Mouse (Mus musculus): ENCODE measurements around the gene Ptprcap. TPM values are rescaled to one million over a fixed set of nuclear protein-coding genes. Genes with fewer than 3 reads are reported as not detected.
"Not testable (repeated sequence)": the region's sequence is repeated elsewhere in the genome, so short reads cannot be mapped to it uniquely, and the experiment has no call there.

The Ptprcap gene
- total and polyA plus RNA-seq, 2 experiments = 1.7 to 8.2 TPM

DNA sequence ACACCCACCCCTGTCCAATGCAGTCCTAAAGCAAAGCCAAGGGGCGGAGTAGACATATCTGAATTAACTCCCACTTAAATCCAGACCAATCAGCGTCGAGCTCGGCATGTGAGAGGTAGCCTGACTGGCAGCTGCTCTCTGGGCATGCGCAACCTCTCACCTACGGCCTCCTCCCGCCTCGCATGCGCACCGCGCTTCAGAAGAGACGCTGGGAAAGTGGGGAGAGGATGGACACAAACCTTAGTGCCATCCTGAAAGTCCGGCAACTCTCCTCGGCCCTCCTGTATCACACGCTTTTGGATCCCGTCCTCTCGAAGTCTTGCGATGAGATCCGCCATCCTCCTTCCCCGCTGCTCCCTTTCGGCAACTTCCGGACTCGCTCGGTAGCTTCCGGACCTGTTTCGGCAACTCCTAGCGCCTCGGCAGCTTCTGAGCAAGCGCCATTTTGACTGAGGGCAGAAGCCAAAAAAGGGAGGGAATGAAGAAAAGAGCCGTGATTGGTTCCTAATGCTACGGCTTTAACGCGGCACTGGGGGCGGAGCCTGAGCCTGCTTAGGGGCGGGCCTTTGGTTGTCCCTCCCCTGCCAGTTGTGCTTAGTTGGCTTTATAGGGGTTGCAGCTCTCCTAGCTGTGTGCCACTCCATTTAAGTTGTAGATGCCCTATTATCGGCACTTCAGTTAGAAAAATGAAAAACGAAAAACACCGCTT lies 32.2 kb upstream of the Ptprcap start:
- peak; percentile 95 for DNase-seq (ENCODE audit: extremely low read depth, low read depth, low spot score)
- WGBS = 2% methylated on average over 38 of the region's 38 CpGs
- Histone ChIP-seq H3K4me3 (ENCODE audit: insufficient read depth, low read depth, low read length) (peak overlapping the region; percentile 51), H3K36me3 (ENCODE audit: control insufficient read depth, insufficient read depth, low read length) (no peaks in the 10 kb centered on the region; the same call in 1 of the 2 replicates), H3K9ac (ENCODE audit: low read depth, low read length) (peak overlapping the region; percentile 50), H3K27ac (replicated peaks; ENCODE audit: insufficient read depth, low read depth, low read length) (peak overlapping the region; percentile 66), H3K79me2 (ENCODE audit: control insufficient read depth, insufficient read depth, low read length) (peaks cover 4% of the 10 kb centered on the region; the same call in 1 of the 2 replicates), H3K27me3 (ENCODE audit: control insufficient read depth, insufficient read depth, low read length) (no peaks in the 10 kb centered on the region), H3K4me1 (ENCODE audit: control insufficient read depth, insufficient read depth, low read length) (peaks cover 6% of the 10 kb centered on the region; the same call in 1 of the 2 replicates)
- TF ChIP-seq POLR2A (IDR thresholded peaks at IDR 0.05; ENCODE audit: extremely low read depth, insufficient read depth, low read length) = 0 out of 2 replicates have a peak, but pooled peaks have one; percentile 48
- no peak for TF ChIP-seq CTCF (IDR thresholded peaks at IDR 0.05; ENCODE audit: low read depth, low read length)

- not testable (repeated sequence) for H3K4me1 ChIP-seq (ENCODE audit: control insufficient read depth, insufficient read depth, low read length); DNase-seq (ENCODE audit: extremely low read depth, low read depth, low spot score); H3K4me3 ChIP-seq (ENCODE audit: insufficient read depth, low read depth, low read length); H3K9ac ChIP-seq (ENCODE audit: low read depth, low read length); H3K79me2 ChIP-seq (ENCODE audit: control insufficient read depth, insufficient read depth, low read length); H3K27me3 ChIP-seq (ENCODE audit: control insufficient read depth, insufficient read depth, low read length); H3K36me3 ChIP-seq (ENCODE audit: control insufficient read depth, insufficient read depth, low read length)
- WGBS = 62% methylated on average over 6 of the region's 6 CpGs
- H3K27ac ChIP-seq (replicated peaks; ENCODE audit: insufficient read depth, low read depth, low read length) = peak overlapping the region; percentile 7; the same call in 1 of the 2 replicates
These were observed 31.5 kb upstream of the Ptprcap start for GRCm38 (mm10) chr19:4121896-4122295.

- H3K27me3 ChIP-seq (ENCODE audit: control insufficient read depth, insufficient read depth, low read length) = no peaks in the 10 kb centered on the region
- 83% methylated on average over 7 of the region's 7 CpGs for WGBS
- peaks cover 10% of the 10 kb centered on the region for H3K4me1 ChIP-seq (ENCODE audit: control insufficient read depth, insufficient read depth, low read length)
- TF ChIP-seq POLR2A (IDR thresholded peaks at IDR 0.05; ENCODE audit: extremely low read depth, insufficient read depth, low read length) = no peak
- no peak for TF ChIP-seq CTCF (IDR thresholded peaks at IDR 0.05; ENCODE audit: low read depth, low read length)
- no peak overlapping the region for H3K27ac ChIP-seq (replicated peaks; ENCODE audit: insufficient read depth, low read depth, low read length)
- peaks cover 8% of the 10 kb centered on the region; the same call in 1 of the 2 replicates for H3K79me2 ChIP-seq (ENCODE audit: control insufficient read depth, insufficient read depth, low read length)
- H3K4me3 ChIP-seq (ENCODE audit: insufficient read depth, low read depth, low read length) = no peak overlapping the region
- no peaks in the 10 kb centered on the region; the same call in 1 of the 2 replicates for H3K36me3 ChIP-seq (ENCODE audit: control insufficient read depth, insufficient read depth, low read length)
- no peak for DNase-seq (ENCODE audit: extremely low read depth, low read depth, low spot score)
- no peak overlapping the region for H3K9ac ChIP-seq (ENCODE audit: low read depth, low read length)
These were observed 30.7 kb upstream of the Ptprcap start for GRCm38 (mm10) chr19:4122411-4123370.

DNA sequence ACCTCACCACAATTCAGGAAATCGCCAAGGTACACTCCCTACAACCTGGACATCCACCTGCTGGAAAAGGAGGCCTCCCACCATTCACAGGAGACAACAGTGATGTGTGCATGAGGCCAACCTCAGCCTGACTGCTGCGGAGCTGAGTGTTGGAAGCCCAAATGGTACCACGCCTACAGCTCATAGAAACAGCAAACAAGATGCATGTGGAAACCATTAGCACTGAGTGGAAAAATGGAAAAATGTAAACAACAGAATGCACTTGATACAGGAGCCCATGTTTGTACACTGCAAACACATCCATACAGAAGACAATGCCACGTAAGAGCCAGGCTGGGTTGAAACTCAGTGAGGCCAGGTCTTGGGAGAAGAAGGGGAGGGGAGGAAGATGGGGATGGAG lies 29.0 kb upstream of the Ptprcap start:
- Histone ChIP-seq H3K79me2 (ENCODE audit: control insufficient read depth, insufficient read depth, low read length) (peaks cover 8% of the 10 kb centered on the region; the same call in 1 of the 2 replicates), H3K27ac (replicated peaks; ENCODE audit: insufficient read depth, low read depth, low read length) (no peak overlapping the region), H3K27me3 (ENCODE audit: control insufficient read depth, insufficient read depth, low read length) (no peaks in the 10 kb centered on the region), H3K4me1 (ENCODE audit: control insufficient read depth, insufficient read depth, low read length) (peaks cover 10% of the 10 kb centered on the region), H3K36me3 (ENCODE audit: control insufficient read depth, insufficient read depth, low read length) (no peaks in the 10 kb centered on the region; the same call in 1 of the 2 replicates), H3K9ac (ENCODE audit: low read depth, low read length) (no peak overlapping the region), H3K4me3 (ENCODE audit: insufficient read depth, low read depth, low read length) (no peak overlapping the region)
- 82% methylated on average over 4 of the region's 4 CpGs for WGBS
- no peak for TF ChIP-seq POLR2A (IDR thresholded peaks at IDR 0.05; ENCODE audit: extremely low read depth, insufficient read depth, low read length)
- no peak for TF ChIP-seq CTCF (IDR thresholded peaks at IDR 0.05; ENCODE audit: low read depth, low read length)
- no peak for DNase-seq (ENCODE audit: extremely low read depth, low read depth, low spot score)

DNA sequence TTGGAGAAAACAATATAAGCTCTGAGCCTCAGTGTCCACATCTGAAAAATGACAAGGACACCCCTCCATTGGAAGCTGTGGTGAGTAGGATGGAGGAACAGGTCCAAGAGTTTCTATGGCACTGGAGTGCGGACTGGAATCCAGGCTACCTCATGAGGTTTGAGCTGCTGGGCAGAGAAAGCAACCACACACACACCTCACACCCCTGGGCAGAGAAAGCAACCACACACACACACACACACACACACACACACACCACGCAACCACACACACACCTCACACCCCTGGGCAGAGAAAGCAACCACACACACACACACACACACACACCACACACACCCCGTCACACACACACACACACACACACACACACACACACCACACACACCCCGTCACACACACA lies 28.1 kb upstream of the Ptprcap start:
- H3K27me3 ChIP-seq (ENCODE audit: control insufficient read depth, insufficient read depth, low read length); H3K79me2 ChIP-seq (ENCODE audit: control insufficient read depth, insufficient read depth, low read length); DNase-seq (ENCODE audit: extremely low read depth, low read depth, low spot score); H3K4me1 ChIP-seq (ENCODE audit: control insufficient read depth, insufficient read depth, low read length); H3K36me3 ChIP-seq (ENCODE audit: control insufficient read depth, insufficient read depth, low read length): not testable (repeated sequence)
- H3K4me3 ChIP-seq (ENCODE audit: insufficient read depth, low read depth, low read length) = peak overlapping the region; percentile 41
- 0 out of 2 replicates have a peak overlapping the region, but pooled peaks have one; percentile 3 for H3K27ac ChIP-seq (replicated peaks; ENCODE audit: insufficient read depth, low read depth, low read length)
- WGBS = 4% methylated on average over 4 of the region's 4 CpGs
- peak overlapping the region; percentile 63 for H3K9ac ChIP-seq (ENCODE audit: low read depth, low read length)

All from liver, adult 2 months (tissue).